Mouse (Mus musculus): ENCODE measurements at regions not wholly inside any gene's neighbourhood (a gene's known extent, or its start where the extent isn't known, plus 50 kb on each side); places are given as distances from the start of the nearest gene placed in this dataset.

GRCm38 (mm10) chr1:186373386-186373785 lies 256.3 kb upstream of the Lyplal1 start:
- DNase-seq (ENCODE audit: low spot score), result no peak

DNA sequence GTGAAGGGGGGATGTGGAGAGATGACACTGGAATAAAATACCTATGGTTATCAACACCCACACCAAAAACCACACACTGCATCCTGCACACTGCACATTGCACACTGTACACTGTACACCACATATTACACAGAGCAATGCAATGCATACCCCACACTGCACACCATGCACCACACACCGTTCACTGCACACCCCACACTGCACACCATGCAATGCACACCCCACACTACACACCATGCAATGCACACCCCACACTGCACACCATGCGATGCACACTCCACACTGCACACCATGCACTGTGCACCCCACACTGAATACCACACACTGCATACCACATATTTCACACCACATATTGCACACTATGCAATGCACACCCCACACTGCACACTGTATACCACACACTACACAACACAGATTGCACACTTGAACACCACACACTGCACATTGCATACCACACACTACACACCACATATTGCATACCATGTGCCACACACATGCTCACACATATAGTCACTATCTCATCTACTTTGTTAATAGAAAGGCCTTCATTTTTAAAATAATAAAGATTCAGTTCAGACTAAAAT lies 255.8 kb upstream of the Lyplal1 start:
- DNase-seq (ENCODE audit: low spot score), result no peak

GRCm38 (mm10) chr1:186363356-186363755 lies 246.2 kb upstream of the Lyplal1 start:
- peak; percentile 4 for DNase-seq (ENCODE audit: low spot score)

- DNase-seq (ENCODE audit: low spot score), result no peak
Observed at GRCm38 (mm10) chr1:186358011-186358670, 241.0 kb upstream of the Lyplal1 start.

GRCm38 (mm10) chr1:186354742-186355141 lies 237.6 kb upstream of the Lyplal1 start:
- DNase-seq (ENCODE audit: low spot score), result no peak

- DNase-seq (ENCODE audit: low spot score), result no peak
Observed at GRCm38 (mm10) chr1:186354072-186354471, 237.0 kb upstream of the Lyplal1 start.

- DNase-seq (ENCODE audit: low spot score), result no peak
Observed at GRCm38 (mm10) chr1:186350381-186350780, 233.3 kb upstream of the Lyplal1 start.

DNA sequence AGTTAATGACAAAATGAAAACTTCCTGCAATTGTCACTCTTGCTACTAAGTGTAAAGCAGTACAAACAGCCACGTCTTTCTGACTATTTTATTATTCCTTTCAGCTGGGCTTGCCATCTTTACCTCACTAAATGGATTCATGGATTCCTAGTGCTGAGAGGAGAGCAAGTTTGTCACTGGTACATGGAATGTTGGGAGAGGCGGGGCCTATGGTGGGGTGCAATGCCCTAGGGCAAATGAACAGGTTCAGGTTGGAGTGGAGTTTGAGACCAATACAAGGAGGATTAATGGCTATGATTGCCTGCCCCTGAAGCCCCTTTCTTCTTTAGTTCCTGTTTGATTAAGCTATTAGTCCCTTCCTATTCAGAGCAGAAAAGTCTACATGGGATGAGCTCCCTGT lies 232.9 kb upstream of the Lyplal1 start:
- DNase-seq (ENCODE audit: low spot score), result no peak

GRCm38 (mm10) chr1:186347413-186348147 lies 230.5 kb upstream of the Lyplal1 start:
- DNase-seq (ENCODE audit: low spot score), result no peak

GRCm38 (mm10) chr1:186345449-186345848 lies 228.3 kb upstream of the Lyplal1 start:
- DNase-seq (ENCODE audit: low spot score), result no peak

DNA sequence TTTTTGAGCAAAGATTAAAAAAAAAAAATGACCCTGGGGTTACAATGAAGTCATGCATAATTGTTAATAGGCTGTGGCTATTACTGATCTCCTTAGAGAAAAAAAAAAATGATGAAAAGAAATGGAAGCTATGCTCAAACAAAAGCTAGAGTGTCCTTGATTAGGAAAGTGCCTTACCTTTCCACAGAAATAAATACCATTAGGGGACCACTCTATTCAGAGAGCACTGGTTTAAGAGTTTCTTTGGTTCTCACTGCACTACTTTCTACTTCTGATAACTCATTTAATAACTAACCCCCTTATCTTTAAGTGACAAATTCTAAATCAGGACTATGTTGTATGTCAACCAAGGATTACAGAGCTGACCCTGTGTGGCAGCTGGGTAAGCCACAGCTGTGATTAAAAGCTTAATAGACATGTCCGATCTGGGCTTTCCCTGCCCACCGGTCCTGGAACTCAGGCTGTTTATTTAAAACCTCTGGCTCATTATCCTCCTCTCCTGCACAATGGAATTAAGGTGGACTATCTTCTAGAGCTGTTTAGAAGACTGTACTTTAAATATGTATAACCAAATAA lies 225.9 kb upstream of the Lyplal1 start:
- no peak for DNase-seq (ENCODE audit: low spot score)

DNA sequence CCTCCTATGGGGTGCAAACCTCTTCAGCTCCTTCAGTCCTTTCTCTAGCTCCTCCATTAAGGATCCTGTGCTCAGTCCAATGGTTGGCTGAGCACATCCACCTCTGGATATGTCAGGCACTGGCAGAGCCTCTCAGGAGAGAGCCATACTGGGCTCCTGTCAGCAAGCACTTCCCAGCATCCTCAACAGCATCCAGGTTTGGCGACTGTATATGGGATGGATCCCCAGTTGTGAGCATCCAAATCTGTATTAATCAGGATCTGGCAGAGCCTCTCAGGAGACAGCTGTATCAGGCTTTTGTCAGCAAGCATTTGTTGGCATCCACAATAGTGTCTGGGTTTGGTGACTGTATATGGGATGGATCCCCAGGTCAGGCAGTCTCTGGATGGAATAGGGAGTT lies 225.3 kb upstream of the Lyplal1 start:
- DNase-seq (ENCODE audit: low spot score), result no peak

DNA sequence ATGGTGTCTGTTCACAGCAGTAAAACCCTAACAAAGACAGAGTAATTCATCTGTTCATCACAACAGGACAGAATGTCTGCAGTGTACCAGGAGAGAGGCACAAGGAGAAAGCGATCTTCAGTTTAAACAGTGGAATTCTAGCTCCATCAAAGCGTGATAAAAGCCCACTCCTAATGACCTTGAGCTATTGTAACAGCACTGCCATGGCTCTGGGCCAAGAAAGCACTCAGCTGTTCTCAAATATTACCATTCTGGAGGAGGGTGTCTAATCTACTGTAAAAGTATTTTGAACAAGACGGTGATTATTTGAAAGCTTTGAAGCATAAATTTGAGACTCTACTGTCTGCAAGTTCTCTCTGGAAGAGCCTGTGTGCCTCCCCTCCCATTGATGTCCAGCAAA lies 224.8 kb upstream of the Lyplal1 start:
- no peak for DNase-seq (ENCODE audit: low spot score)

GRCm38 (mm10) chr1:186340701-186341100 lies 223.6 kb upstream of the Lyplal1 start:
- no peak for DNase-seq (ENCODE audit: low spot score)

GRCm38 (mm10) chr1:186317285-186317684 lies 200.2 kb upstream of the Lyplal1 start:
- DNase-seq (ENCODE audit: low spot score), result no peak

GRCm38 (mm10) chr1:186314180-186314579 lies 197.1 kb upstream of the Lyplal1 start:
- DNase-seq (ENCODE audit: low spot score), result no peak

- no peak for DNase-seq (ENCODE audit: low spot score)
Observed at GRCm38 (mm10) chr1:186312698-186313097, 195.6 kb upstream of the Lyplal1 start.

GRCm38 (mm10) chr1:186312008-186312407 lies 194.9 kb upstream of the Lyplal1 start:
- no peak for DNase-seq (ENCODE audit: low spot score)

DNA sequence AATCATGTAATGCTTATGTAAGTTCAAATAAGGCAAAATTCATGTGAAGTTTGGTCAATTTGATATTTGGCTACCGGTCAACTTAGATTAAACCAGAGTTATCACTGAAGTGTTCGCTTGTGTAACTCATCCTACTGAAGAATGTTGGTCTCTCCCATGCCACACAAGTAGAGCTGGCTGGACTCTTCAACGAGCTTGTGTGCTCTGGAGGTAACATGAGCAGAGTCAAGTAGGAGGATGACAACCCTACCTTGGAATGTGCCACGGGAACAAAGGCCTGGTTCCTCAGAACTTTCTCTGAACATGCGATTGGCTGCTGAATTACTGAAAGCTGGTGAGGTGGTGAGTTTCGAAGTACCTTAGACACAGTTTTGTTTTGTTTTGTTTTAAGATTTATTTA lies 190.5 kb upstream of the Lyplal1 start:
- no peak for DNase-seq (ENCODE audit: low spot score)

DNA sequence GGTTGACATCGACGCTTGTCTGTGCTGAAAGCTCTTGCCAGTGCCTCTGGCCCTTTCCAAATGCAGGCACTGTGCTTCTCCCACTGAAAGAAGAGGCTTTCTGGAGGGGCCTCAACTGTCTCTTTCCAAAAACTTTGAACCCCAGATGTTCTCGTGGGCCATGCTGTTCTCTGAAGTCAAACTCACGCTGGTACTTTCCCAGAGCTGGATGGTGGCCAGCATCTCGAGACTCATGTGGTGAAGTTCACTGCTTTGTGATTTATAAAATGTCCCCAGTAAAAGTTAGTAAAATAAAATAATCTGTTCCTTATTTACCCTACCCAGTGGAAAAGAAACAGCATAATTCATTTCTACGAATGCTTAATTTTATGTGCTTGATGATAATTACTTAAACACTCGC lies 180.4 kb upstream of the Lyplal1 start:
- DNase-seq (ENCODE audit: low spot score), result no peak

- no peak for DNase-seq (ENCODE audit: low spot score)
Observed at GRCm38 (mm10) chr1:186295201-186295600, 178.1 kb upstream of the Lyplal1 start.

DNA sequence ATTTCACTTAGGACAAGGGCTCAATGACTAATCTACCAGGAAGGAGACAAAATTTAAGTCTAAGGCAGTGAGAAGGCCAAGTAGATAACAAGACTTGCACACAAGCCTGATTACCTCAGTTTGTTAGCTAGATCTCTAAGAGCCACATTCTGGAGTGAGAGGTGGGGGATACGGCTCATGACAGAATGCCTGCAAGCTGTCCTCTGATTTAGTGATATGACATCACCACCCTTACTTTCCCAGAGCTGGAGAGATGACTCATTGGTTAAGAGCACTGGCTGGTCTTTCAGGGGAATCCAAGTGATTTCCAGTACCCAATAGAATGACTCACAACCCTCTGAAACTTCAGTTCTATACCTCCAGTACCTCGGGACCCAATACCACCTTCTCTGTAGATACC lies 177.5 kb upstream of the Lyplal1 start:
- DNase-seq (ENCODE audit: low spot score), result no peak

GRCm38 (mm10) chr1:186289117-186289516 lies 172.0 kb upstream of the Lyplal1 start:
- DNase-seq (ENCODE audit: low spot score), result no peak

Data from T-cell, adult 2 months (primary cell).